Mouse (Mus musculus): Measurements from ENCODE around the gene Myo3b.
"Not testable (repeated sequence)": the region's sequence is repeated elsewhere in the genome, so short reads cannot be mapped to it uniquely, and the experiment has no call there.

Myo3b gene

GRCm38 (mm10) chr2:70182150-70182670 is 143.3 kb downstream of the Myo3b start:
- CTCF ChIA-PET = no interaction called here

- CTCF ChIA-PET = no interaction called here
Observed at GRCm38 (mm10) chr2:70187040-70187439, 148.1 kb downstream of the Myo3b start.

DNA sequence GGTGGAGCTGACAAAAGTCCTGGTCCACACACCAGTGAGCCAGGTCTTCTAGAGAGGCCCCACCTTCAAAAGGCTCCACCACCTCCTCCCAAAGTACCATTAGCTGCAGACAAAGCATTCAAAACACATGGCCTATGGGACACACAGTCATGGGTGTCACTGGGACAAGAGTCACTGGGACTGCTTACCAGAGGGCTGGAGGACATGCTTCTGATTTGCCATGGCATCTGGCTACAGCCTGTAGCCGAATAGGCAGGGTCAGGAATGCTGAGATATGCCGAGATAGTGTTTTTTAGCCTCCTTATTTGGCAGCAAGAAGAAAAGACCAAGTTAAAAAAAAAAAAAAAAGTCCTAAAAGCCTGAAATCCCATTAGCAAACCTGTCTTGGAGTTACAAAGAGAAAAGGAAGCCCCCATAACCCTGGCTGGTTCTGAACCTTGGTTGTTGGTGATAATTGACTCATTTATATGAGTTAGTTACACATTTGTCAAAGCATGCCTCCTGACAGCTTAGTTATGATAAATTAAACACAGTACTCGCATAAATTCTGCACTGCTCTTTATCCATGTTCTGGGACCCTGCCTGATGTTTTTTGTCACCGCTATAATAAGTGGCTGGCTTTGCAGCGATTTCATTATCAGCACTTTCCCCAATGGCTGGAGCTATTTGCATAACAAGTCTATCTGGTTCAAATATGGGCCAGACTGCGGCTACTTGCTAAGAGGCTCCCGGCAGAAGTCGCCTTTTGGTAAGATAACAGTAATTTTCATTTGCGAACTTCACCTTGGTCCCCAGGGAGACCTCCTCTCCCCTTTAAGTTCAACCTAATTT is 156.7 kb downstream of the Myo3b start:
- CTCF ChIA-PET = interaction anchor here (0.5 kb wide), 1 partner anchor 252 kb away, joined by 4 read pairs; no protein-coding TSS in a partner anchor

DNA sequence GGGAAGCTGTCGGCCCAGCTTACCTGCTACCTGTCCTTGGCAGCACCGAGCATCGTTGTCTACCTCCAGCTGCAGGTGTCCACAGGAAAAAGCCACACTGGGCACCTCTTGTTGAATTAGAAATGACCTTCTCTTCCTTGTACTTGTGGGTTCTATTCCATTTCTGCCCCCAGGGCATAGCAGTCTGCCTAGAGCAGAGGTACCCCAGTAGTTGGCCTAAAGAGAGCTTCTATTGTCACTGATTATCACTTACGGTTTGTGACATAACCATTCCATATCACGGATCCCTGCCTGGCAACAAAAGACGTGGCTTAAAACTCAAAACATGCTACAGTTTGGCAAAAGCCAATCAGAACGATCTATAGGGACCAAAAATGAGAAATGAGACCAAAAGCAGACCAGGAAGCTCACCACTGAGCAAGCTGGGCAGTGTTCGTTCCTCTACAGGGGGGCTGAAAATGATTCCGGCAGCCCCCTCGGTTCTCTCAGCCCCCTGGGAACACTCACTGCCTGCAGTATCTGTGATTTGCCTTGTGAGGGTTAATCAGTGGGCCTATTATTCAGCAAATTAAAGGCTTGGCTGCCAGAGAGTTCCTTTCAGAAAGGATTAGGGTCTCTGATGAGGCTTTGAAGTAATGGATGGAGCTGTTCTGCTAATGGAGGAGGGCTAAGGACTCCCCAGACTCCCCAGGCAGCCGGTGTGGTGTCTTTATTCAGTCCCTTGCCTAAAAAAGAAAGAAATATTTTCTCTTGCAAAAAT is 163.1 kb downstream of the Myo3b start:
- CTCF ChIA-PET = no interaction called here

DNA sequence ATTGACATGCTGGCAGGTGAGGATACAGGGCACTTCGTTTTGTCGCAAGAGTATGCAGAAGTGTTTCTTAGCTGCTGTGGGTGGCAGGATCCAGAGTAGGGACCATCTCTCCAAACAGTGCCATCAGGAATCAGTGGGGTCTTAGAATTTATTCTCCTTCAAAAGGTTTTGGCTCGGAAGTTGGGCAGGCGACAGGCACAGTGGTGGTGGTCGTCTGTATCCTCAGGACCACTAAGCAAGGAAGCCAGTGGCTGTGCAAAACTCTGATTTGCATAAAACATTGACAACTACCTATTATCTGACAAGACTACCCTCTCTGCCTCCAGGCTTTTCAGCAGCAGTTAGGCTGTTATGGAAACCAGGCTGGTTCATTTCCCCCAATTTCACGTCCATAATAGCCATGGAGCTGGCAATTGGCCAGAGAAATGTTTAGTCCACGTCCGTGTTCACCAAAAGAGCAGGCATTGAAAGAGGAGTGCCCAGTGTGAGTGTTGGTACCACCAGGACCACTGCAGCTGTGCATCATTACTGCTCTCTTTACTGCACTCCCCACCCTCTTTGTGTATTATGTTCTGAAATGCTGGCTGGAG is 163.7 kb downstream of the Myo3b start:
- CTCF ChIA-PET = no interaction called here

DNA sequence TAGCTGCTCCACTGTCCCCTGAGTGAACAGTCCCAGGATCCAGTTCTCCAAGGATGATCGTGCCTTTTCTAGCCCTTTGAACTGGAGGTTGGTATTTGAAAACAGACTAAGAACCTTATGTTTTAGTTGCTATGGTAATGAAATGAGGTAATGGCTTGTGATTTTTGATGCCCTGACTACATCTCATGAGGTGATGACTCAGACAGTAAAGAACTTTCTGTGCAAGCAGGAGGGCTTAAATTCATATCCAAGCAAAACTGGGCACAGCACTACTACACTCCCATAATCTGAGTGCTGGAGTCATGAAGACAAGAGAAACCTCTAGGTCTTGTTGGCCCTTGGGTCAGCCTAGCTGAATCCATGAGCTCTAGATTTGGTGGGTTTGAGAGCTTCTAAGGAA is 169.5 kb downstream of the Myo3b start:
- CTCF ChIA-PET = no interaction called here

DNA sequence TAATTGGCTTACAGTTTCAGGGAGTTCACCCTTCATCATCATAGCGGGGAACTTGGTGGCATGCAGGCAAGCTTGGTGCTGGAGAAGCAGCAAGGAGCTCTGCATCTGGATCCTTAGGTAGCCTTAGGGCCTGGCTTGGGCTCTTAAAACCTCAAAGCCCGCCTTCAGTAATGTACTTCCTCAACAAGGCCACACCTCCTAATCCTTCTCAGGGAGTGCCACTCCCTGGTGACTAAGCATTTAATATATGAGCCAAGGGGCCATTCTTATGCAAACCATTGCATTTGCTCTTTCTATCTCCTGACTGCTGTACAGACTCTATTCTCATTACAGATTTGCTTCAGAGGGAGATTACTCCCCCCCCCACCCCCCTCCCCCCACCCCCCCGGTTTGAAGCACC is 170.9 kb downstream of the Myo3b start:
- CTCF ChIA-PET = no interaction called here

GRCm38 (mm10) chr2:70210427-70211332 is 171.8 kb downstream of the Myo3b start:
- CTCF ChIA-PET = no interaction called here

GRCm38 (mm10) chr2:70214401-70214800 is 175.5 kb downstream of the Myo3b start:
- CTCF ChIA-PET = no interaction called here

DNA sequence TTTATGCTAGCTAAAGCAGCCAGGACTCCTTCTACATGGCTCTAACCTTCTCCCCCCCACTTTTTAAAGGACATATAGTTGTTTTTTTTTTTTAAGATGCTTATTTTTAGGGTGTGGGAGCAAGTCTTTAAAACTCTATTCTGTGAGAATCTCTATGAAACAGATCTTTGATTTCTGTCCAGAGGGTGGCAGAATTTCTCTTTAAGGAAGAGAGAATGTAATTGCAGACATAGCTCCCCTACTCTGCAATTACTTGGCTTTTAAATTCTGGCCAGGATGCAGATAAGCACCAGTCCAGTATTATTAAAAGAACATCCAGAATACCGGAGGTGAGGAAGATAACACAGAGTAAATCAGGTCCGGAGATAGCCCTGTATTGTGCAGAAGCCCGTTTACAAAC is 178.9 kb downstream of the Myo3b start:
- CTCF ChIA-PET = interaction anchor here (0.6 to 0.7 kb wide), 2 partner anchors 58 to 297 kb away, joined by 3 to 4 read pairs; no protein-coding TSS in a partner anchor

DNA sequence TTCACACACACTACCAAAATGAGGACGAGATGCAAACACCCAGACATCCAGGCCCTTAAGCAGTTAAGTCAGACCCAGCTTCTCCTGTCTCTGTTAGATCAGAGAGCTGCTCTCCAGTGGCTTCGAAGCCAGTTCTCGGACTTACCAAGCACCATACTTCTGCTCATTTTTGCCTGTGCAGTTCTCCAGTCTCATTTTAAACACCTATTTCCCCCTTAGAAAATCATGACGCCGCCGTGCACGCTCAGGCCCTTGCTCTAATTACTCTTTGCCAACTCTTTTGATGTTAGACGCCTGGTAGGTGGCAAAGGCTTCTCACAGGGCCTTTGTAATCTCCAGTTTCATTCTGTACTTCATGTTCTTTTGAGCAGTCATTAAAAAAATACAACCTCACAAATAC is 179.5 kb downstream of the Myo3b start:
- CTCF ChIA-PET = interaction anchor here (0.7 kb wide), 1 partner anchor 298 kb away, joined by 4 read pairs; no protein-coding TSS in a partner anchor

DNA sequence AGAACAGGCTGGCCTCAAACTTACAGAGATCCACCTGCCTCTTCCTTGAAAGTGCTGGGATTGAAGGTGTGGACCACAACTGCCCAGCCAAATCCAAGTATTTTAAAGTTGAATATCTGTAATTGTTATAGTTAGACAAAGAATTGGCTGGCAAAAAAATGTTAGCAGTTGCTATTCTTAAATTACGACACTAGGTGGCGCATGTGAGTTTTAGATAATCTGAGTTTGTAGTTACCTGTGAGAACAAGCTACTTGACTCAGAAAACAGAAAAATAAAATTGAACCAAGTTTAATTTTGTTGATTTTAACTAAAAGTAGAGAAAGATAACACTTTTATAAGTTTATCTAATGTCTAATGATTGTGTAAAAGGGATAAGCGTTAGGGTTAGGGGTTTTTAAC is 187.8 kb downstream of the Myo3b start:
- CTCF ChIA-PET = interaction anchor here (0.5 kb wide), 1 partner anchor 176 kb away, joined by 3 read pairs; no protein-coding TSS in a partner anchor

DNA sequence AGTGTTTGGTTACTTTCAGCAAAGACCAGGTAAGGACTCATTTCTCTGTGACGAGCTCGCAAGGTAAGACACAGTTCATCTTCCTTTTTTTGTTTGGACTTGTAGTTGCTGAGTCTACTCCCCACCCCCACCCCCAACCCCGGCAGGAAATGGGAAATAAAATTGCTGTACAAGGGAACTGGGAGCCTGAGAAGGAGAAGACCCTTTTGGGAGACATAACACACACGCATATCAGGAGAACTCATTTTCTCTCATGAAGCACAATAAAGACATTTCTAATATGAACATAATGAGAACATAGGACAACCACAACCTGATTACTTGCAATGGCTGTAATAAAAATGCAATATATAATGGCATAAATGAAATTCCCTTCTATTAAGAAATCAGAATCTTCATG is 195.5 kb downstream of the Myo3b start:
- CTCF ChIA-PET = not testable (repeated sequence)

DNA sequence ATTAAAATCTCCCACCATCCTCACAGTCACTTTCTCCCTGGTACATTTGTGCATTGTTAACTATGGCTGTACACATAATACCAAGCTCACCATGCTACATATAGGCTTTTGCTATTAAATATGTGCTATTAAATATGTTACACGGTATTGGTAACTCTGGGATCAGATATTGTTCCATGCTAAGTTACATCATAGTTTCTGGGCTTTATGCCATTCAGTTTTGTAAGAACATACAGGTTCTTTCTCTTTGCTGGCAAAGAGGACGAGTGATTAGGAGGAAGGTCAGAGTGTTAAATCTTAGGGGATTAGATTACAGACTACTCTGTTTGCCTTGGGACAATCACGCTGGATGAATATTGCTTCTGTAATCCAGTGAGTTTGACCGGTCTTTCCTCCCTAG is 207.1 kb downstream of the Myo3b start:
- CTCF ChIA-PET = no interaction called here

DNA sequence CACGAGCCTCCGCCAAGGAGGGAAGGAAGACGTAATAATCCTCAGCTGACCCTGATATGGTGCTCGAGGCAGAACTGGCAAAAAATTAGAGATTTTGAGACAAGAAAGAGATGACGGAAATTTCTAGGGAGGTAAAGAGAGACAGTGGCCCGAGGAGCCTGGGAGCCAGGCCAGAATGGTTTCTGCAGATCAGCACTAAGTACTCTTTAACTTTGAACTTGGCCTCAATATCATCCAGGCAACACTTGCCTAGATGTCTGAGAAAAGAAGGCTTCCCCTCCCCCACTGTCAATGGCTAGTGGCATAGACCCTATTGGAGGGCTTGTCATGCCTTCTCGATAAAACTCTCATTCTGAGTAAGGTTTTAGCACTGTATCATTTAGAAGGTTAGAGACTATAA is 209.7 kb downstream of the Myo3b start:
- CTCF ChIA-PET = no interaction called here

GRCm38 (mm10) chr2:70249872-70250271 is 210.9 kb downstream of the Myo3b start:
- CTCF ChIA-PET = no interaction called here

- CTCF ChIA-PET = no interaction called here
Observed at GRCm38 (mm10) chr2:70251256-70251655, 212.3 kb downstream of the Myo3b start.

DNA sequence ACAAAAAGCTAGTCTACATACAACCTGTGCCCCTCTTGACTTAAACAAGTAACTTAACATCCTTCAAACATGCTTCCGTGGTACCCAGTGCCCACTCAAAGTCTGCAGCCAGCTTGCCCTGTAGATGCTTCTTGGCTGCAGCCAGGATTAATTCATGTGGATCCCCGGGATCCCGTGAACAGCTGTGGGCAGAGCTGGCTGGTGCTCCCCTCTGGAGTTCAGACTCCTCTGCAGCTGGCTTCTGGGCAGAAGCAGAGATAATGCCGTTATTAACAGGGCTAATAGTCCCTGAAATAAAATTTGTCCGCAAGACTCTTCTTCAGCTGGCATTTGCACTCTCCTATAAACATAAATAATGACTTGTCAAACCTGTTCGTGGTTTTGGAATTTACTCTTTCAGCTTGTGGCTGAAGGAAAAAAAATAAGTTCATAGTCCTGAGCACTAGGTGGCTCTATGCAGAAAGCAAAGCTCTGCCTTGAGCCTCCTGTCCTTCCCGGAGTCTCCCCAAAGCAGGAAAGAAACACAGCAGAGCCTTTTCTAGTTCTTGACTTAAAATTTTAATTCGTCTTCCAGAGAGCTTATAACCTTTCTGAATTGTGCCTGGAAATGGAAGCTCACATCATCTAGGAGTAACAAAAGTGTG is 220.6 kb downstream of the Myo3b start:
- CTCF ChIA-PET = interaction anchor here (0.6 kb wide), 1 partner anchor 1574 kb away, joined by 6 read pairs; no protein-coding TSS in a partner anchor

DNA sequence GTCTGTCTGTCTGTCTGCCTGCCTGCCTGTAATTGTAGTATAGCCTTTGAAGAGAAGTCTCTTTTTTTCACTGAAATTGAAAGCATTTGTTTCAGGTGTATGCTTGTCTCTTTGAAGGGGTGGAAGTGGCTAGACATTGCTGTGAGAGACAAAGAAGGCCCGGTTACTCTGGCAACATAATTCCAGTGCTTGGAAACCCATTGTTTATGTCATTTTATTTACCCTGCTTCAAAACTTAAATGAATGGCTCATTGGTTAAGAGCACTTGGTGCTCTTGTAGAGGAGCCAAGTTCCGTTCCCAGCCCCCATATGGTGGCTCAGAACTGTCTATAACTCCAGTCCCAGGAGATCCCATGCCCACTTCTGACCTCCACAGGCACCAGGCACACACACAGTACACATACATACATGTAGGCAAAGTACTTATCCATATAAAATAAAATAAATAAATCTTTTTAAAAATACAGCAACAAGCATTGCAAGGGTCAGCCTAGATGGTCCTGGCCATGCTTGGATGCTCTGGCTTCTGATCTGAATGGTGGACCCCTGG is 221.8 kb downstream of the Myo3b start:
- CTCF ChIA-PET = no interaction called here
